Mouse (Mus musculus) cerebellum, adult 2 months (tissue): Measurements from ENCODE around the gene Dera.

Source experiments
- CTCF ChIP-seq: fragments of 200-500 bp; IDR thresholded peaks from 2 replicates; pipeline ENCODE4 v1.5.1; 2011; ENCODE audit warnings: low read depth, mild to moderate bottlenecking, control low read depth, low read length, moderate library complexity, borderline replicate concordance; ENCODE audit not compliant: insufficient read depth
- POLR2A ChIP-seq: fragments of 200-500 bp; IDR thresholded peaks from 2 replicates; pipeline ENCODE4 v1.6.1; 2011; ENCODE audit warnings: low read length, control low read depth, borderline replicate concordance; ENCODE audit not compliant: insufficient read depth

DNA sequence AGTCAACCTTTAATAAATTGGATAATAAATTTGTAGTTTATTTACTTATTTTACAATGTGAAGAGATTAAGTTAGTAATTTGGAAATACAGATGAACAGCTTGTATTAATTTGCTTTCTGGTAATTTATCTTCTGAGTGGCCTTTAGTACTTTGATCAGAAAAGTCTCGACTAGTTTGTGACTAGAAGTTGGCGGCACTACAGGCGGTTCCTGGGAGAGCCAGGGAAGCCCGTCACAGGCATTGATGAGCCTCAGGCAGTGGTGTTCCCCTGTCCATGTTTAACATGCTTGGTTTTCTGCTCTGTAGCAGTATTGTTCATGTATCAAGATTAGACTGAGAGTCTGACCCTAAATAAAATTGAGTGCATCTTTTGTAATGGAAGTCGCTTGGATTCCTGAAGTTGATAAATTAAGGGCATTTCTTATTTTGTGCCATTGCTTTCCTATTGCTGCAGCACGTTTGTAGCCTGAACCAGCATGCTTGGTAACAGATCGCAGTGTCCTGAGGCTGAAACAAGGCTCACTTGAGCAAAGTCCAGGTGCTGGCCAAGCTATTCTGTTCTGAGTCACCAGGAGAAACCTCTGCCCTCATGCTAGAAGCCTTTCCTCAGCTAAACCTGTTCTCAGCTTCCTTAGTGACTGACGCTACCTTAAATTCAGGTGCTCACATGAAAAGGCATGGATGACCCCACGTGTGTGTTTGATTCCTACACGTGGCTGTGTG, 2.6 kb upstream of the Dera start:
- TF ChIP-seq CTCF (no peak), POLR2A (no peak)
